8 mouse cellular contexts compared by ENCODE assay signal in genomic region chr17:30574783-30575075, GRCm38 (mm10). TPM values are rescaled to one million over a fixed set of nuclear protein-coding genes. Genes with fewer than 3 reads are reported as not detected.
DNase-seq lines count a peak whose midpoint lies in the region; ATAC-seq and TF ChIP-seq lines count a peak whose summit lies in the region.

No protein-coding gene starts in this region.

- H3K4me1 ChIP-seq in hindbrain, embryonic 10.5 days (replicated peaks): peaks cover 24% of the 10 kb centered on the region
- peaks cover 5% of the 10 kb centered on the region; the same call in 1 of the 2 replicates for H3K4me1 ChIP-seq in hindbrain, embryonic 11.5 days (replicated peaks; ENCODE audit: control insufficient read depth, insufficient read depth, low read length)
- H3K4me1 ChIP-seq in bone marrow macrophage, adult 2 months (ENCODE audit: control insufficient read depth, insufficient read depth, low read length): peaks cover 12% of the 10 kb centered on the region
- peaks cover 15% of the 10 kb centered on the region for H3K4me1 ChIP-seq in intestine, embryonic 15.5 days (replicated peaks)
- H3K4me1 ChIP-seq in midbrain, postnatal 0 days (ENCODE audit: insufficient read depth, low read length): peaks cover 8% of the 10 kb centered on the region

- DNase-seq in hindbrain, embryonic 10.5 days (ENCODE audit: low spot score): no peak
- no peak for DNase-seq in hindbrain, embryonic 11.5 days (ENCODE audit: low spot score)
- DNase-seq in midbrain, postnatal 0 days (ENCODE audit: low spot score): no peak
- no peak for DNase-seq in natural killer cell, adult 2 months (ENCODE audit: low spot score in 2 of 2)
- DNase-seq in Muller cell, postnatal 12 days (ENCODE audit: inconsistent ontology term): no peak
- no peak for DNase-seq in thymus, postnatal 25 days

- TF ChIP-seq CTCF in bone marrow macrophage, adult 2 months (IDR thresholded peaks at IDR 0.05; ENCODE audit: low read depth, low read length): no peak
- no peak for TF ChIP-seq CTCF in midbrain, postnatal 0 days (IDR thresholded peaks at IDR 0.05)

- no peaks in the 10 kb centered on the region for H3K27me3 ChIP-seq in hindbrain, embryonic 10.5 days (ENCODE audit: insufficient read depth, poor library complexity, severe bottlenecking)
- H3K27me3 ChIP-seq in hindbrain, embryonic 11.5 days (ENCODE audit: control insufficient read depth, insufficient read depth, low read length): no peaks in the 10 kb centered on the region
- H3K27me3 ChIP-seq in intestine, embryonic 15.5 days (replicated peaks): no peaks in the 10 kb centered on the region
- H3K27me3 ChIP-seq in midbrain, postnatal 0 days (ENCODE audit: insufficient read depth, low read length): no peaks in the 10 kb centered on the region

- 83% methylated on average over 8 of the region's 8 CpGs for WGBS in hindbrain, embryonic 10.5 days
- 80% methylated on average over 8 of the region's 8 CpGs for WGBS in hindbrain, embryonic 11.5 days
- 66% methylated on average over 8 of the region's 8 CpGs for WGBS in intestine, embryonic 15.5 days
- 78% methylated on average over 8 of the region's 8 CpGs for WGBS in midbrain, postnatal 0 days

- no peak overlapping the region for H3K27ac ChIP-seq in hindbrain, embryonic 10.5 days
- H3K27ac ChIP-seq in hindbrain, embryonic 11.5 days (ENCODE audit: low read depth, low read length): no peak overlapping the region
- peak overlapping the region; percentile 41 for H3K27ac ChIP-seq in bone marrow macrophage, adult 2 months (ENCODE audit: insufficient read depth, low read depth, low read length)
- no peak overlapping the region for H3K27ac ChIP-seq in intestine, embryonic 15.5 days
- H3K27ac ChIP-seq in midbrain, postnatal 0 days (ENCODE audit: low read depth, low read length): no peak overlapping the region

- H3K9ac ChIP-seq in hindbrain, embryonic 11.5 days (ENCODE audit: low read depth, low read length): no peak overlapping the region
- H3K9ac ChIP-seq in intestine, embryonic 15.5 days: no peak overlapping the region
- no peak overlapping the region for H3K9ac ChIP-seq in midbrain, postnatal 0 days (replicated peaks; ENCODE audit: low read length, poor library complexity, severe bottlenecking)

- H3K4me2 ChIP-seq in hindbrain, embryonic 11.5 days (replicated peaks; ENCODE audit: low read depth, low read length): no peak overlapping the region
- H3K4me2 ChIP-seq in intestine, embryonic 15.5 days (replicated peaks): peak overlapping the region; percentile 78
- peak overlapping the region; percentile 73 for H3K4me2 ChIP-seq in midbrain, postnatal 0 days (ENCODE audit: low read depth, low read length, poor library complexity, severe bottlenecking)

- ATAC-seq in hindbrain, embryonic 11.5 days (ENCODE audit: low FRiP score): no peak
- no peak for ATAC-seq in intestine, embryonic 15.5 days
- no peak for ATAC-seq in midbrain, postnatal 0 days (ENCODE audit: low FRiP score)

- H3K36me3 ChIP-seq in hindbrain, embryonic 10.5 days: no peaks in the 10 kb centered on the region
- no peaks in the 10 kb centered on the region for H3K36me3 ChIP-seq in hindbrain, embryonic 11.5 days (ENCODE audit: control insufficient read depth, insufficient read depth, low read length)
- no peaks in the 10 kb centered on the region for H3K36me3 ChIP-seq in intestine, embryonic 15.5 days
- H3K36me3 ChIP-seq in midbrain, postnatal 0 days (ENCODE audit: insufficient read depth, low read length): no peaks in the 10 kb centered on the region

- TF ChIP-seq POLR2A in bone marrow macrophage, adult 2 months (IDR thresholded peaks at IDR 0.05; ENCODE audit: borderline replicate concordance, low read depth, low read length): no peak

- H3K4me3 ChIP-seq in hindbrain, embryonic 10.5 days: peak overlapping the region; percentile 71
- no peak overlapping the region for H3K4me3 ChIP-seq in hindbrain, embryonic 11.5 days (ENCODE audit: low read depth, low read length)
- peak overlapping the region; percentile 88 for H3K4me3 ChIP-seq in bone marrow macrophage, adult 2 months (ENCODE audit: insufficient read depth, low read length)
- no peak overlapping the region for H3K4me3 ChIP-seq in intestine, embryonic 15.5 days (replicated peaks)
- peak overlapping the region; percentile 72 for H3K4me3 ChIP-seq in midbrain, postnatal 0 days (ENCODE audit: low read depth, low read length)

- H3K9me3 ChIP-seq in hindbrain, embryonic 10.5 days: no peaks in the 10 kb centered on the region
- no peaks in the 10 kb centered on the region for H3K9me3 ChIP-seq in hindbrain, embryonic 11.5 days (ENCODE audit: control insufficient read depth, low read length)
- no peaks in the 10 kb centered on the region for H3K9me3 ChIP-seq in intestine, embryonic 15.5 days
- H3K9me3 ChIP-seq in midbrain, postnatal 0 days (ENCODE audit: low read length): no peaks in the 10 kb centered on the region

RNA-seq across cellular contexts. Expression of gene Btbd9, which starts 1.6 kb away (rescaled TPM):
- polyA plus RNA-seq in hindbrain, embryonic 10.5 days (2016; fragmentation: Nextera tagmentation; extraction: Ambion mirVana): 66.1 and 67.3 TPM in 2 replicates
- 62.7 and 63.0 TPM in 2 replicates for polyA plus RNA-seq in hindbrain, embryonic 11.5 days (2014; fragmentation: Nextera tagmentation; extraction: Ambion mirVana)
- 22.9 and 26.0 TPM in 2 replicates for polyA plus RNA-seq in bone marrow macrophage, adult 2 months (2012; ENCODE audit: insufficient read depth, insufficient read length, missing spikeins)
- 52.8 and 53.1 TPM in 2 replicates for polyA plus RNA-seq in intestine, embryonic 15.5 days (2015; fragmentation: Nextera tagmentation; extraction: Ambion mirVana)
- 81.0 and 85.5 TPM in 2 replicates for total RNA-seq in midbrain, postnatal 0 days (2014; rRNA removed)
- 138 TPM in 2 replicates for polyA plus RNA-seq in midbrain, postnatal 0 days (2015; fragmentation: Nextera tagmentation; extraction: Ambion mirVana)

RNA-seq across cellular contexts. Expression of gene Dnah8, which starts 49.4 kb away (rescaled TPM):
- polyA plus RNA-seq in hindbrain, embryonic 10.5 days (2016; fragmentation: Nextera tagmentation; extraction: Ambion mirVana): 1.0 and 1.3 TPM in 2 replicates
- polyA plus RNA-seq in hindbrain, embryonic 11.5 days (2014; fragmentation: Nextera tagmentation; extraction: Ambion mirVana): 0.92 and 2.4 TPM in 2 replicates
- polyA plus RNA-seq in bone marrow macrophage, adult 2 months (2012; ENCODE audit: insufficient read depth, insufficient read length, missing spikeins): 0.64 and 0.69 TPM in 2 replicates
- 0.82 and 1.2 TPM in 2 replicates for polyA plus RNA-seq in intestine, embryonic 15.5 days (2015; fragmentation: Nextera tagmentation; extraction: Ambion mirVana)
- total RNA-seq in midbrain, postnatal 0 days (2014; rRNA removed): 4.2 and 5.2 TPM in 2 replicates
- 2.4 and 3.1 TPM in 2 replicates for polyA plus RNA-seq in midbrain, postnatal 0 days (2015; fragmentation: Nextera tagmentation; extraction: Ambion mirVana)

RNA-seq across cellular contexts. Expression of gene Glo1, which starts 51.9 kb away (rescaled TPM):
- 230 and 231 TPM in 2 replicates for polyA plus RNA-seq in hindbrain, embryonic 10.5 days (2016; fragmentation: Nextera tagmentation; extraction: Ambion mirVana)
- polyA plus RNA-seq in hindbrain, embryonic 11.5 days (2014; fragmentation: Nextera tagmentation; extraction: Ambion mirVana): 250 TPM in 2 replicates
- 46.4 and 53.3 TPM in 2 replicates for polyA plus RNA-seq in bone marrow macrophage, adult 2 months (2012; ENCODE audit: insufficient read depth, insufficient read length, missing spikeins)
- polyA plus RNA-seq in intestine, embryonic 15.5 days (2015; fragmentation: Nextera tagmentation; extraction: Ambion mirVana): 215 and 241 TPM in 2 replicates
- 148 and 163 TPM in 2 replicates for total RNA-seq in midbrain, postnatal 0 days (2014; rRNA removed)
- 197 and 200 TPM in 2 replicates for polyA plus RNA-seq in midbrain, postnatal 0 days (2015; fragmentation: Nextera tagmentation; extraction: Ambion mirVana)

Comparison
In these comparisons a context has a peak if more than half of its experiments do, and no peak if none do; other contexts are left out.
1. H3K4me3 ChIP-seq: peak in hindbrain, embryonic 10.5 days (single experiment), bone marrow macrophage, adult 2 months (single experiment) and midbrain, postnatal 0 days (single experiment); none in hindbrain, embryonic 11.5 days (single experiment) and intestine, embryonic 15.5 days (single experiment).